Mouse (Mus musculus) CH12.LX (cell line): Measurements from ENCODE around the gene Sdhaf2. TPM values are rescaled to one million over a fixed set of nuclear protein-coding genes. Genes with fewer than 3 reads are reported as not detected.
A peak's percentile ranks its signal among the peaks of the same experiment; 100 is the strongest.
"Not testable (repeated sequence)": the region's sequence is repeated elsewhere in the genome, so short reads cannot be mapped to it uniquely, and the experiment has no call there.

Experiments used
- DNase-seq: peaks from one replicate; pipeline ENCODE4 v3.0.0-alpha.2; 2013; ENCODE audit errors: extremely low read depth
- H3K27ac ChIP-seq: 2 replicates; pipeline ENCODE4 v1.5.1; 2012; ENCODE audit warnings: low read depth, mild to moderate bottlenecking, control low read depth, moderate library complexity; ENCODE audit not compliant: insufficient read depth
- H3K27me3 ChIP-seq: replicated peaks from 2 replicates; pipeline ENCODE3; 2012; ENCODE audit warnings: inconsistent platforms
- H3K36me3 ChIP-seq, 2 experiments: replicated peaks in 1 of 2; 2 replicates each; pipeline versions ENCODE3 to v1.6.1; 2012; ENCODE audit warnings: inconsistent platforms in 1 of 2, low read length in 1 of 2, mild to moderate bottlenecking in 1 of 2, mixed read lengths in 1 of 2, moderate library complexity in 1 of 2; ENCODE audit not compliant: control insufficient read depth in 1 of 2, insufficient read depth in 1 of 2
- H3K4me1 ChIP-seq, 2 experiments: 2 replicates each; pipeline ENCODE4 v1.6.1; 2012; ENCODE audit warnings: inconsistent platforms in 1 of 2, moderate library complexity in 1 of 2; ENCODE audit not compliant: insufficient read depth in 2 of 2, control insufficient read depth in 1 of 2
- H3K4me2 ChIP-seq: 2 replicates; pipeline ENCODE4 v1.6.1; 2012; ENCODE audit warnings: low read depth, mild to moderate bottlenecking, control low read depth; ENCODE audit not compliant: poor library complexity, insufficient read depth, severe bottlenecking
- H3K4me3 ChIP-seq, 3 experiments: fragments of 150-350 bp in 1 of 3; sonication (generic) in 1 of 3; replicated peaks in 1 of 3; 2 replicates each; pipeline versions ENCODE3 to v1.5.1; 2011 to 2012; ENCODE audit warnings: low read depth in 2 of 3, low read length in 2 of 3, mild to moderate bottlenecking in 2 of 3, moderate library complexity in 2 of 3, control low read depth in 1 of 3, improper control_type of control experiment in 1 of 3, inconsistent platforms in 1 of 3, mixed read lengths in 1 of 3; ENCODE audit not compliant: poor library complexity in 1 of 3
- H3K79me2 ChIP-seq: replicated peaks from 2 replicates; pipeline ENCODE4 v1.6.1; 2012; ENCODE audit warnings: mild to moderate bottlenecking, moderate library complexity; ENCODE audit not compliant: control insufficient read depth, poor library complexity, insufficient read depth, severe bottlenecking; ENCODE audit errors: extremely low read depth
- H3K9ac ChIP-seq: 2 replicates; pipeline ENCODE4 v1.6.1; 2012; ENCODE audit warnings: low read depth, mild to moderate bottlenecking, control low read depth, moderate library complexity; ENCODE audit not compliant: insufficient read depth
- H3K9me3 ChIP-seq: replicated peaks from 2 replicates; pipeline ENCODE3; 2012; ENCODE audit warnings: low read length, inconsistent platforms, mixed read lengths
- CHD1 ChIP-seq: IDR thresholded peaks from 2 replicates; pipeline ENCODE4 v1.6.1; 2012; ENCODE audit warnings: low read depth, low read length, improper control_type of control experiment, inconsistent platforms
- CTCF ChIP-seq, 2 experiments: IDR thresholded peaks in 1 of 2; conservative IDR thresholded peaks in 1 of 2; 2 replicates each; pipeline ENCODE4 v1.5.1; 2011 to 2012; ENCODE audit warnings: low read depth in 2 of 2, low read length in 2 of 2, improper control_type of control experiment in 1 of 2, inconsistent platforms in 1 of 2, mild to moderate bottlenecking in 1 of 2, moderate library complexity in 1 of 2
- EP300 ChIP-seq: IDR thresholded peaks from 2 replicates; pipeline ENCODE4 v1.6.1; 2011; ENCODE audit warnings: low read length, improper control_type of control experiment
- HCFC1 ChIP-seq: IDR thresholded peaks from 2 replicates; pipeline ENCODE4 v1.6.1; 2012; ENCODE audit warnings: low read depth, mild to moderate bottlenecking, inconsistent platforms, low read length, improper control_type of control experiment
- IRF4 ChIP-seq: IDR thresholded peaks from 2 replicates; pipeline ENCODE4 v1.6.1; 2014; ENCODE audit warnings: low read depth, mild to moderate bottlenecking, inconsistent platforms, low read length, improper control_type of control experiment
- JUN ChIP-seq: IDR thresholded peaks from 2 replicates; pipeline ENCODE4 v1.6.1; 2011; ENCODE audit warnings: low read depth, mild to moderate bottlenecking, low read length, improper control_type of control experiment, moderate library complexity; ENCODE audit not compliant: insufficient read depth
- KAT2A ChIP-seq: IDR thresholded peaks from 2 replicates; pipeline ENCODE4 v1.6.1; 2012; ENCODE audit warnings: low read length, improper control_type of control experiment, inconsistent platforms; ENCODE audit not compliant: insufficient replicate concordance
- MAZ ChIP-seq: IDR thresholded peaks from 2 replicates; pipeline ENCODE4 v1.6.1; 2012; ENCODE audit warnings: low read depth, mild to moderate bottlenecking, inconsistent platforms, low read length, improper control_type of control experiment, moderate library complexity
- MEF2A ChIP-seq: IDR thresholded peaks from 2 replicates; pipeline ENCODE4 v1.6.1; 2014; ENCODE audit warnings: low read depth, mild to moderate bottlenecking, inconsistent platforms, low read length, improper control_type of control experiment, borderline replicate concordance
- MXI1 ChIP-seq: IDR thresholded peaks from 2 replicates; pipeline ENCODE4 v1.6.1; 2011; ENCODE audit warnings: mild to moderate bottlenecking, low read depth, low read length, improper control_type of control experiment
- MYC ChIP-seq: IDR thresholded peaks from 2 replicates; pipeline ENCODE4 v1.6.1; 2011; ENCODE audit warnings: low read depth, mild to moderate bottlenecking, improper control_type of control experiment, low read length
- NELFE ChIP-seq: IDR thresholded peaks from 2 replicates; pipeline ENCODE4 v1.6.1; 2011; ENCODE audit warnings: low read depth, low read length, improper control_type of control experiment
- PAX5 ChIP-seq: IDR thresholded peaks from 2 replicates; pipeline ENCODE4 v1.6.1; 2012; ENCODE audit warnings: low read length, inconsistent platforms, mixed read lengths
- POLR2AphosphoS2 ChIP-seq: IDR thresholded peaks from 2 replicates; pipeline ENCODE4 v1.6.1; 2011; ENCODE audit warnings: low read depth, low read length, improper control_type of control experiment
- RAD21 ChIP-seq: IDR thresholded peaks from 2 replicates; pipeline ENCODE4 v1.6.1; 2011; ENCODE audit warnings: low read depth, mild to moderate bottlenecking, low read length, improper control_type of control experiment, moderate library complexity
- RCOR1 ChIP-seq: conservative IDR thresholded peaks from 2 replicates; pipeline ENCODE4 v1.6.1; 2012; ENCODE audit warnings: low read depth, mild to moderate bottlenecking, inconsistent platforms, low read length, improper control_type of control experiment
- SMC3 ChIP-seq: IDR thresholded peaks from 2 replicates; pipeline ENCODE4 v1.6.1; 2011; ENCODE audit warnings: low read depth, low read length, improper control_type of control experiment
- TCF12 ChIP-seq: IDR thresholded peaks from 2 replicates; pipeline ENCODE4 v1.6.1; 2014; ENCODE audit warnings: low read depth, mild to moderate bottlenecking, inconsistent platforms, low read length, improper control_type of control experiment
- UBTF ChIP-seq: IDR thresholded peaks from 2 replicates; pipeline ENCODE4 v1.6.1; 2012; ENCODE audit warnings: low read depth, mild to moderate bottlenecking, inconsistent platforms, low read length, improper control_type of control experiment, moderate library complexity
- USF1 ChIP-seq: IDR thresholded peaks from 2 replicates; pipeline ENCODE4 v1.6.1; 2014; ENCODE audit warnings: low read depth, mild to moderate bottlenecking, inconsistent platforms, low read length, improper control_type of control experiment
- ZC3H11A ChIP-seq: IDR thresholded peaks from 2 replicates; pipeline ENCODE4 v1.6.1; 2012; ENCODE audit warnings: low read depth, mild to moderate bottlenecking, inconsistent platforms, low read length, improper control_type of control experiment
- ZKSCAN1 ChIP-seq: IDR thresholded peaks from 2 replicates; pipeline ENCODE4 v1.6.1; 2012; ENCODE audit warnings: low read depth, inconsistent platforms, low read length, improper control_type of control experiment, borderline replicate concordance
- ZNF384 ChIP-seq: IDR thresholded peaks from 2 replicates; pipeline ENCODE4 v1.6.1; 2012; ENCODE audit warnings: low read depth, low read length, improper control_type of control experiment, inconsistent platforms
- dilution Hi-C: fragments of 300-500 bp; cut with MboI; formaldehyde crosslinking; loops from 2 replicates; pipeline ENCODE4 v1.14.3; 2020; ENCODE audit warnings: low sequenced_read_pairs; ENCODE audit not compliant: extremely low pct_unique_long_range_greater_than_20kb, extremely low pct_ligation_motif_present
- in situ Hi-C: fragments of 300-500 bp; cut with MboI; formaldehyde crosslinking; loops from 3 replicates; pipeline ENCODE4 v1.14.3; 2019; ENCODE audit warnings: low sequenced_read_pairs, low pct_ligation_motif_present, low pct_unique_long_range_greater_than_20kb, mixed read lengths
- polyA plus RNA-seq: library from polyadenylated mRNA; unstranded; fragments of >175 nt; gene quantifications from 2 replicates; pipeline ENCODE4 v1.2.1, GENCODE M21; 2012; ENCODE audit warnings: low read depth; ENCODE audit not compliant: insufficient read length
- total RNA-seq, 2 experiments: library from RNA; depleted of rRNA; stranded (reverse); fragments of 300-350 nt in 1 of 2; fragments of >200 nt in 1 of 2; gene quantifications; 2 replicates each; pipeline ENCODE4 v1.2.3; 2012 to 2014

Gene Sdhaf2
- total and polyA plus RNA-seq, 3 experiments, result 31.7 to 96.0 (median 57.3) TPM

DNA sequence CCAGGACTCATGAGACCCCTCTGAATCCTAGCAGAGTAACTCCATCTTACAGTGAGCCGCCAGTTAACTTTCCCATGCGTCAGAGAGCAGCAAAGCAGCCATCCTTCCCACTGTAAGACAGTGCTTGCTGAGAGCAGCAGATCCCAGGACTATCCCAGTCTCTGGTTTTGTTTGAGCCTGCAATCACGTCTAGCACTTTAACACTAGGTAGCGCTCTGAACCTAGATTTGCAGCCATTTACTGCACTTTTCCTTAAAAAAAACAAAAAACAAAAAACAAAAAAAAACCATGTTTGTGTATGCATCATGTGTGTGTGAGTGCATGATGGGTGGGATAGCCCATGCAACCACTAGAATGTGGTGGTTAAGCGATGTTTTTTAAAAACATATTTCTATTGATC lies 34.2 kb upstream of the Sdhaf2 start:
- dilution Hi-C loops, result no loop called here
- H3K27me3 ChIP-seq, result no peaks in the 10 kb centered on the region
- no peaks in the 10 kb centered on the region for H3K9me3 ChIP-seq
- H3K79me2 ChIP-seq, result peaks cover under 1% of the 10 kb centered on the region; the same call in 1 of the 2 replicates
- H3K4me1 ChIP-seq, result peaks cover 2 to 17% of the 10 kb centered on the region in 2 experiments; a peak in 3 of 4 replicates
- H3K4me2 ChIP-seq, result no peak overlapping the region
- H3K9ac ChIP-seq, result no peak overlapping the region
- TF ChIP-seq MYC, result 0 out of 2 replicates have a peak, but pooled peaks have one; percentile 19
- peak in 1 of 2 experiments; percentile 77; a peak in 2 of 4 replicates for TF ChIP-seq CTCF (conservative IDR thresholded peaks at IDR 0.05 in 1 of 2, IDR thresholded peaks at IDR 0.05 in 1 of 2; ENCODE audit: low read depth in 2 of 2, low read length in 2 of 2)
- no peak for TF ChIP-seq MAZ
- TF ChIP-seq CHD1, result no peak
- peak; percentile 91 for TF ChIP-seq ZNF384
- TF ChIP-seq SMC3, result peak; percentile 72
- TF ChIP-seq RAD21, result peak; percentile 81
- peak; percentile 59; the same call in 1 of the 2 replicates for TF ChIP-seq ZKSCAN1
- TF ChIP-seq RCOR1, result no peak
- in situ Hi-C loops, result loop anchor here (5.0 kb wide), 1 partner anchor 42 kb away; no protein-coding TSS in a partner anchor
- no peak overlapping the region for H3K4me3 ChIP-seq
- no peak for DNase-seq
- H3K27ac ChIP-seq, result no peak overlapping the region
- no peaks in the 10 kb centered on the region for H3K36me3 ChIP-seq

DNA sequence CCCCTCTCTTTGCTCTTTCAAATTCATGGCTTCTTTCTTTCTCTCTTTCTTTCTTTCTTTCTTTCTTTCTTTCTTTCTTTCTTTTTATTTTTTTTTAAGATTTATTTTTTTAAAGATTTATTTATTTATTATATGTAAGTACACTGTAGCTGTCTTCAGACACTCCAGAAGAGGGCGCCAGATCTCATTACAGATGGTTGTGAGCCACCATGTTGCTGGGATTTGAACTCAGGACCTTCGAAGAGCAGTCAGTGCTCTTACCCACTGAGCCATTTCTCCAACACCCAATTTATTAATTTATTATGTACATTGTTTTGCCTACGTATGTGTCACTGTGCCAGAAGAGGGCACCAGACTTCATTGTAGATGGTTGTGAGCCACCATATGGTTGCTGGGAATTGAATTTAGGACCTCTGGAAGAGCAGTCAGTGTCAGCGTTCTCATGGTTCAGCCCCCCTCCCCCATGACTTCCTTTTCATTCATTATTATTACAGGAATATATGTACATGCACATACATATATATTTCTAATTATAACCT lies 32.0 kb upstream of the Sdhaf2 start:
- peaks cover 0 to 13% of the 10 kb centered on the region in 2 experiments for H3K36me3 ChIP-seq
- DNase-seq, in situ Hi-C loops, H3K27me3 ChIP-seq, H3K27ac ChIP-seq, H3K4me2 ChIP-seq, H3K9ac ChIP-seq, dilution Hi-C loops, H3K4me3 ChIP-seq, H3K79me2 ChIP-seq, H3K9me3 ChIP-seq: not testable (repeated sequence)
- H3K4me1 ChIP-seq, result peaks cover 5 to 27% of the 10 kb centered on the region in 2 experiments

DNA sequence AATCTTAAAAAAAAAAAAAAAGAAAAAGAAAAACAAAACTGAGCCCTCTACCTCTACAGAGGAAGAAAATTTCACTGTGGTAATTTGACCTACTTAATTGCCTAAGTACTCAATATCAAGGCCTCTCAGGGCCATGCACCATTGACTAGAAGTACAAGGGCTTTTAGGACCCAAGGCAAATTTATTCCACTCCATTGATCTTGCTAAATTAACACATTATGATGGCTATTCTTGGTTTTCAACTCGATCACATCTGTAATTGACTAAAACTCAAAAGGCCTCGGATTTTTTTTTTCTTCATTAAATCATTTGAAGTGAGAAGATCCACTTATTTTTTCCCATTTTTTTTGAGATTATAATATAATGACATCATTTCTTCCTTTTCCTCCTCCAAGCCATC lies 31.5 kb upstream of the Sdhaf2 start:
- Histone ChIP-seq H3K9me3 (no peaks in the 10 kb centered on the region), H3K27ac (no peak overlapping the region), H3K79me2 (peaks cover 4% of the 10 kb centered on the region), H3K9ac (no peak overlapping the region), H3K4me3 (no peak overlapping the region), H3K27me3 (no peaks in the 10 kb centered on the region), H3K36me3 (peaks cover 0 to 17% of the 10 kb centered on the region in 2 experiments), H3K4me1 (peaks cover 5 to 27% of the 10 kb centered on the region in 2 experiments), H3K4me2 (no peak overlapping the region)
- no peak for DNase-seq
- dilution Hi-C loops (no loop called here), in situ Hi-C loops (no loop called here)
- TF ChIP-seq UBTF (no peak), RCOR1 (no peak), NELFE (no peak), PAX5 (no peak), MXI1 (no peak), IRF4 (no peak), EP300 (no peak), USF1 (no peak), MYC (no peak), KAT2A (no peak), TCF12 (no peak), HCFC1 (no peak), SMC3 (no peak), ZC3H11A (no peak), JUN (no peak), POLR2AphosphoS2 (no peak), MEF2A (no peak)
